Mouse (Mus musculus): ENCODE results near the gene Vmp1. TPM values are rescaled to one million over a fixed set of nuclear protein-coding genes. Genes with fewer than 3 reads are reported as not detected.

Vmp1 gene
- polyA plus RNA-seq, 1 experiment, result 1.3 TPM

- peak; percentile 67 for TF ChIP-seq TAL1 (IDR thresholded peaks at IDR 0.05; ENCODE audit: low read length)
- peak; percentile 47; the same call in 1 of the 2 replicates for TF ChIP-seq GATA1 (IDR thresholded peaks at IDR 0.05; ENCODE audit: low read length)
- H3K36me3 ChIP-seq (ENCODE audit: control insufficient read depth), result peaks cover 95% of the 10 kb centered on the region
- no peaks in the 10 kb centered on the region for H3K27me3 ChIP-seq (ENCODE audit: control insufficient read depth)
- H3K9me3 ChIP-seq (ENCODE audit: control insufficient read depth, low read length), result no peaks in the 10 kb centered on the region
- peak overlapping the region; percentile 58 for H3K4me3 ChIP-seq (replicated peaks)
- peaks cover 83% of the 10 kb centered on the region for H3K4me1 ChIP-seq (ENCODE audit: control insufficient read depth)
Measured at GRCm38 (mm10) chr11:86662986-86663895, 20.4 kb downstream of the Vmp1 start.

- TF ChIP-seq GATA1 (IDR thresholded peaks at IDR 0.05; ENCODE audit: low read length), result no peak
- no peak for TF ChIP-seq TAL1 (IDR thresholded peaks at IDR 0.05; ENCODE audit: low read length)
- H3K36me3 ChIP-seq (ENCODE audit: control insufficient read depth), result peaks cover 90% of the 10 kb centered on the region
- H3K9me3 ChIP-seq (ENCODE audit: control insufficient read depth, low read length), result no peaks in the 10 kb centered on the region
- H3K27me3 ChIP-seq (ENCODE audit: control insufficient read depth), result no peaks in the 10 kb centered on the region
- no peak overlapping the region for H3K4me3 ChIP-seq (replicated peaks)
- H3K4me1 ChIP-seq (ENCODE audit: control insufficient read depth), result peaks cover 67% of the 10 kb centered on the region
Measured at GRCm38 (mm10) chr11:86657863-86658262, 25.8 kb downstream of the Vmp1 start.

GRCm38 (mm10) chr11:86656849-86657567, 26.6 kb downstream of the Vmp1 start:
- no peak for TF ChIP-seq TAL1 (IDR thresholded peaks at IDR 0.05; ENCODE audit: low read length)
- no peak for TF ChIP-seq GATA1 (IDR thresholded peaks at IDR 0.05; ENCODE audit: low read length)
- H3K36me3 ChIP-seq (ENCODE audit: control insufficient read depth), result peaks cover 90% of the 10 kb centered on the region
- no peaks in the 10 kb centered on the region for H3K9me3 ChIP-seq (ENCODE audit: control insufficient read depth, low read length)
- no peak overlapping the region for H3K4me3 ChIP-seq (replicated peaks)
- H3K4me1 ChIP-seq (ENCODE audit: control insufficient read depth), result peaks cover 64% of the 10 kb centered on the region
- H3K27me3 ChIP-seq (ENCODE audit: control insufficient read depth), result no peaks in the 10 kb centered on the region

GRCm38 (mm10) chr11:86655671-86656070, 28.0 kb downstream of the Vmp1 start:
- no peaks in the 10 kb centered on the region for H3K9me3 ChIP-seq (ENCODE audit: control insufficient read depth, low read length)
- H3K4me3 ChIP-seq (replicated peaks), result no peak overlapping the region
- TF ChIP-seq TAL1 (IDR thresholded peaks at IDR 0.05; ENCODE audit: low read length) (no peak), GATA1 (IDR thresholded peaks at IDR 0.05; ENCODE audit: low read length) (no peak)
- H3K27me3 ChIP-seq (ENCODE audit: control insufficient read depth), result no peaks in the 10 kb centered on the region
- H3K36me3 ChIP-seq (ENCODE audit: control insufficient read depth), result peaks cover 86% of the 10 kb centered on the region
- peaks cover 54% of the 10 kb centered on the region for H3K4me1 ChIP-seq (ENCODE audit: control insufficient read depth)

- Histone ChIP-seq H3K36me3 (ENCODE audit: control insufficient read depth) (peaks cover 81% of the 10 kb centered on the region), H3K4me3 (replicated peaks) (no peak overlapping the region), H3K27me3 (ENCODE audit: control insufficient read depth) (no peaks in the 10 kb centered on the region), H3K9me3 (ENCODE audit: control insufficient read depth, low read length) (no peaks in the 10 kb centered on the region), H3K4me1 (ENCODE audit: control insufficient read depth) (peaks cover 51% of the 10 kb centered on the region)
- TF ChIP-seq TAL1 (IDR thresholded peaks at IDR 0.05; ENCODE audit: low read length) (no peak), GATA1 (IDR thresholded peaks at IDR 0.05; ENCODE audit: low read length) (no peak)
Measured at GRCm38 (mm10) chr11:86654096-86654495, 29.5 kb downstream of the Vmp1 start.

- Histone ChIP-seq H3K4me1 (ENCODE audit: control insufficient read depth) (peaks cover 47% of the 10 kb centered on the region), H3K36me3 (ENCODE audit: control insufficient read depth) (peaks cover 81% of the 10 kb centered on the region), H3K9me3 (ENCODE audit: control insufficient read depth, low read length) (no peaks in the 10 kb centered on the region), H3K27me3 (ENCODE audit: control insufficient read depth) (no peaks in the 10 kb centered on the region), H3K4me3 (replicated peaks) (no peak overlapping the region)
- TF ChIP-seq GATA1 (IDR thresholded peaks at IDR 0.05; ENCODE audit: low read length), result no peak
- TF ChIP-seq TAL1 (IDR thresholded peaks at IDR 0.05; ENCODE audit: low read length), result no peak
Measured at GRCm38 (mm10) chr11:86653446-86653845, 30.2 kb downstream of the Vmp1 start.

- H3K27me3 ChIP-seq (ENCODE audit: control insufficient read depth), result no peaks in the 10 kb centered on the region
- peaks cover 39% of the 10 kb centered on the region for H3K4me1 ChIP-seq (ENCODE audit: control insufficient read depth)
- no peak overlapping the region for H3K4me3 ChIP-seq (replicated peaks)
- H3K9me3 ChIP-seq (ENCODE audit: control insufficient read depth, low read length), result no peaks in the 10 kb centered on the region
- H3K36me3 ChIP-seq (ENCODE audit: control insufficient read depth), result peaks cover 82% of the 10 kb centered on the region
- TF ChIP-seq TAL1 (IDR thresholded peaks at IDR 0.05; ENCODE audit: low read length) (no peak), GATA1 (IDR thresholded peaks at IDR 0.05; ENCODE audit: low read length) (no peak)
Measured at GRCm38 (mm10) chr11:86652578-86652979, 31.1 kb downstream of the Vmp1 start.

- Histone ChIP-seq H3K9me3 (ENCODE audit: control insufficient read depth, low read length) (no peaks in the 10 kb centered on the region), H3K27me3 (ENCODE audit: control insufficient read depth) (no peaks in the 10 kb centered on the region), H3K4me3 (replicated peaks) (no peak overlapping the region), H3K4me1 (ENCODE audit: control insufficient read depth) (peaks cover 20% of the 10 kb centered on the region), H3K36me3 (ENCODE audit: control insufficient read depth) (peaks cover 81% of the 10 kb centered on the region)
- TF ChIP-seq GATA1 (IDR thresholded peaks at IDR 0.05; ENCODE audit: low read length) (no peak), TAL1 (IDR thresholded peaks at IDR 0.05; ENCODE audit: low read length) (no peak)
Measured at GRCm38 (mm10) chr11:86650676-86651075, 33.0 kb downstream of the Vmp1 start.

GRCm38 (mm10) chr11:86649542-86649941, 34.1 kb downstream of the Vmp1 start:
- Histone ChIP-seq H3K4me1 (ENCODE audit: control insufficient read depth) (peaks cover 17% of the 10 kb centered on the region), H3K36me3 (ENCODE audit: control insufficient read depth) (peaks cover 79% of the 10 kb centered on the region), H3K27me3 (ENCODE audit: control insufficient read depth) (no peaks in the 10 kb centered on the region), H3K4me3 (replicated peaks) (no peak overlapping the region), H3K9me3 (ENCODE audit: control insufficient read depth, low read length) (no peaks in the 10 kb centered on the region)
- TF ChIP-seq TAL1 (IDR thresholded peaks at IDR 0.05; ENCODE audit: low read length) (no peak), GATA1 (IDR thresholded peaks at IDR 0.05; ENCODE audit: low read length) (no peak)

Measured in erythroblast, embryonic 14.5 days (primary cell).